In the genomic region with DNA sequence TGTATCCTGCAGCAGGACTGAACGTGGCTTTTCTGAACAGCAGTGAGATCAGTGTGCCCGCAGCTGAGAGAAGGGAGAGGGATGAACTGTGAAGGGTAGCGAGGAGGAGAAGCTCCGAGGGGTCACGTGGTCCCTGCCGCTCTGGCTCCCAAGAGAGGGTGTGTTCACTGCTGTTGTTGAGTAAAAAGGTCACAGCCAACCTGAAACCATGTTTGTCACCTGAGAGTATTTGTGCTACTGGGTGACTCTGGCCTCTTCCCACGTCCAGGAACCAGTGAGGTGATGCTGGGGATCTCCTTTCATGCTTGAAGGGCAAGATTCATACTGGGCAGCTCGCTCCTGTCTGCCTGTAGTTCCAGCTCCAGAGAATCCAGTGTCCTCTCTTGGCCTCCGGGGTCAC, we compare ENCODE assay signal across 11 mouse cellular contexts.
DNase-seq lines count a peak whose midpoint lies in the region; ATAC-seq and TF ChIP-seq lines count a peak whose summit lies in the region.
"Had no signal": no experiment of that assay in that cellular context is flagged by ENCODE, and none has a peak within 500 bp of the region (broad histone marks: within the 10 kb centered on the region; RNA-seq: fewer than 3 reads in every experiment).

No protein-coding gene starts in this region.

- H3K9ac ChIP-seq in kidney, postnatal 0 days (ENCODE audit: low read depth, low read length), result no peak overlapping the region
- no peak overlapping the region for H3K9ac ChIP-seq in embryonic facial prominence, embryonic 11.5 days (replicated peaks; ENCODE audit: low read length)
- H3K9ac ChIP-seq in hindbrain, embryonic 11.5 days (ENCODE audit: low read depth, low read length), result no peak overlapping the region
- no peak overlapping the region for H3K9ac ChIP-seq in limb, embryonic 15.5 days
- H3K9ac ChIP-seq: midbrain, embryonic 12.5 days had no signal

- TF ChIP-seq CTCF in kidney, postnatal 0 days (IDR thresholded peaks at IDR 0.05; ENCODE audit: low read depth), result no peak

- H3K4me3 ChIP-seq in kidney, postnatal 0 days (replicated peaks; ENCODE audit: low read depth, low read length), result no peak overlapping the region
- H3K4me3 ChIP-seq in embryonic facial prominence, embryonic 11.5 days (ENCODE audit: low read depth, low read length), result no peak overlapping the region
- no peak overlapping the region for H3K4me3 ChIP-seq in hindbrain, embryonic 11.5 days (ENCODE audit: low read depth, low read length)
- no peak overlapping the region for H3K4me3 ChIP-seq in limb, embryonic 15.5 days
- H3K4me3 ChIP-seq: midbrain, embryonic 12.5 days had no signal

- H3K27ac ChIP-seq in kidney, postnatal 0 days, result no peak overlapping the region
- H3K27ac ChIP-seq in embryonic facial prominence, embryonic 11.5 days (replicated peaks; ENCODE audit: low read depth, low read length), result peak overlapping the region; percentile 43
- 0 out of 2 replicates have a peak overlapping the region, but pooled peaks have one; percentile 54 for H3K27ac ChIP-seq in hindbrain, embryonic 11.5 days (ENCODE audit: low read depth, low read length)
- H3K27ac ChIP-seq in limb, embryonic 15.5 days, result peak overlapping the region; percentile 39; the same call in 1 of the 2 replicates
- H3K27ac ChIP-seq: midbrain, embryonic 12.5 days had no signal

- ATAC-seq in kidney, postnatal 0 days (replicated peaks; ENCODE audit: low FRiP score, low read depth), result peak; percentile 27; the same call in 1 of the 2 replicates
- 0 out of 2 replicates have a peak, but pooled peaks have one; percentile 5 for ATAC-seq in embryonic facial prominence, embryonic 11.5 days (replicated peaks; ENCODE audit: insufficient number of reproducible peaks, low FRiP score, low TSS enrichment, low read depth)
- ATAC-seq in hindbrain, embryonic 11.5 days (ENCODE audit: low FRiP score), result no peak
- ATAC-seq in limb, embryonic 15.5 days (ENCODE audit: insufficient number of reproducible peaks, low FRiP score, low TSS enrichment, low read depth), result no peak
- ATAC-seq: forebrain, embryonic 14.5 days had no signal

- peaks cover 23% of the 10 kb centered on the region for H3K4me1 ChIP-seq in kidney, postnatal 0 days (replicated peaks; ENCODE audit: insufficient read depth, low read length)
- peaks cover 16% of the 10 kb centered on the region for H3K4me1 ChIP-seq in embryonic facial prominence, embryonic 11.5 days (ENCODE audit: control insufficient read depth, insufficient read depth, low read length)
- peaks cover 2% of the 10 kb centered on the region; the same call in 1 of the 2 replicates for H3K4me1 ChIP-seq in hindbrain, embryonic 11.5 days (replicated peaks; ENCODE audit: control insufficient read depth, insufficient read depth, low read length)
- H3K4me1 ChIP-seq in limb, embryonic 15.5 days, result peaks cover 30% of the 10 kb centered on the region

- no peaks in the 10 kb centered on the region for H3K9me3 ChIP-seq in kidney, postnatal 0 days (replicated peaks; ENCODE audit: low read length)
- no peaks in the 10 kb centered on the region for H3K9me3 ChIP-seq in embryonic facial prominence, embryonic 11.5 days (replicated peaks; ENCODE audit: control insufficient read depth, low read length)
- H3K9me3 ChIP-seq in hindbrain, embryonic 11.5 days (ENCODE audit: control insufficient read depth, low read length), result no peaks in the 10 kb centered on the region
- H3K9me3 ChIP-seq in limb, embryonic 15.5 days, result no peaks in the 10 kb centered on the region
- H3K9me3 ChIP-seq: midbrain, embryonic 12.5 days had no signal

- H3K27me3 ChIP-seq in kidney, postnatal 0 days (ENCODE audit: insufficient read depth, low read length), result no peaks in the 10 kb centered on the region
- no peaks in the 10 kb centered on the region for H3K27me3 ChIP-seq in embryonic facial prominence, embryonic 11.5 days (ENCODE audit: control insufficient read depth, insufficient read depth, low read length)
- H3K27me3 ChIP-seq in hindbrain, embryonic 11.5 days (ENCODE audit: control insufficient read depth, insufficient read depth, low read length), result 0 out of 2 replicates have a peak, but pooled peaks cover 3% of the 10 kb centered on the region
- no peaks in the 10 kb centered on the region for H3K27me3 ChIP-seq in limb, embryonic 15.5 days

- H3K4me2 ChIP-seq in kidney, postnatal 0 days (ENCODE audit: low read length), result no peak overlapping the region
- no peak overlapping the region for H3K4me2 ChIP-seq in embryonic facial prominence, embryonic 11.5 days (ENCODE audit: low read depth, low read length)
- no peak overlapping the region for H3K4me2 ChIP-seq in hindbrain, embryonic 11.5 days (replicated peaks; ENCODE audit: low read depth, low read length)
- H3K4me2 ChIP-seq in limb, embryonic 15.5 days, result no peak overlapping the region
- H3K4me2 ChIP-seq: midbrain, embryonic 12.5 days had no signal

- DNase-seq in kidney, postnatal 0 days (ENCODE audit: low spot score), result peak; percentile 79
- DNase-seq in kidney, postnatal 36 days, result no peak
- peak; percentile 33 for DNase-seq in embryonic facial prominence, embryonic 11.5 days (ENCODE audit: low spot score)
- no peak for DNase-seq in hindbrain, embryonic 11.5 days (ENCODE audit: low spot score)
- no peak for DNase-seq in adrenal gland, adult (ENCODE audit: inconsistent age in 2 of 2, low spot score in 1 of 2)
- no peak for DNase-seq in layer of hippocampus, adult 11-12 months (ENCODE audit: low spot score)
- DNase-seq: cerebellum, adult 11-12 months; gastrocnemius, postnatal 14 days had no signal

- no peaks in the 10 kb centered on the region for H3K36me3 ChIP-seq in kidney, postnatal 0 days (ENCODE audit: insufficient read depth, low read length)
- H3K36me3 ChIP-seq in embryonic facial prominence, embryonic 11.5 days (replicated peaks; ENCODE audit: control insufficient read depth, insufficient read depth, low read depth, low read length), result no peaks in the 10 kb centered on the region
- no peaks in the 10 kb centered on the region for H3K36me3 ChIP-seq in hindbrain, embryonic 11.5 days (ENCODE audit: control insufficient read depth, insufficient read depth, low read length)
- H3K36me3 ChIP-seq in limb, embryonic 15.5 days, result no peaks in the 10 kb centered on the region
- H3K36me3 ChIP-seq: midbrain, embryonic 12.5 days had no signal

- WGBS in kidney, postnatal 0 days, result 30% methylated on average over 9 of the region's 9 CpGs
- WGBS in embryonic facial prominence, embryonic 11.5 days, result 33% methylated on average over 9 of the region's 9 CpGs
- WGBS in hindbrain, embryonic 11.5 days, result 51% methylated on average over 9 of the region's 9 CpGs
- WGBS in limb, embryonic 15.5 days, result 31% methylated on average over 9 of the region's 9 CpGs

Comparison
In these comparisons a context has a peak if more than half of its experiments do, and no peak if none do; other contexts are left out.
1. DNase-seq: peak in kidney, postnatal 0 days (single experiment) and embryonic facial prominence, embryonic 11.5 days (single experiment); none in kidney, postnatal 36 days (0 of 2), hindbrain, embryonic 11.5 days (single experiment), adrenal gland, adult (0 of 2) and layer of hippocampus, adult 11-12 months (single experiment).
2. ATAC-seq: peak in kidney, postnatal 0 days (single experiment) and embryonic facial prominence, embryonic 11.5 days (single experiment); none in hindbrain, embryonic 11.5 days (single experiment) and limb, embryonic 15.5 days (single experiment).